Comparison of ENCODE assay signal across 22 mouse cellular contexts in genomic region chr15:80997077-80997476, GRCm38 (mm10). TPM values are rescaled to one million over a fixed set of nuclear protein-coding genes. Genes with fewer than 3 reads are reported as not detected.
DNase-seq lines count a peak whose midpoint lies in the region; ATAC-seq and TF ChIP-seq lines count a peak whose summit lies in the region.
"Had no signal": no experiment of that assay in that cellular context is flagged by ENCODE, and none has a peak within 500 bp of the region (broad histone marks: within the 10 kb centered on the region; RNA-seq: fewer than 3 reads in every experiment).

No protein-coding gene starts in this region.

- no peak for TF ChIP-seq EP300 in liver, postnatal 0 days (IDR thresholded peaks at IDR 0.05; ENCODE audit: low read depth)
- peak; percentile 32; the same call in 1 of the 2 replicates for TF ChIP-seq EP300 in liver, embryonic 14.5 days (IDR thresholded peaks at IDR 0.05; ENCODE audit: low read depth)

- no peak overlapping the region for H3K9ac ChIP-seq in liver, embryonic 11.5 days (ENCODE audit: low read depth, low read length)
- H3K9ac ChIP-seq in liver, postnatal 0 days (replicated peaks): no peak overlapping the region
- no peak overlapping the region for H3K9ac ChIP-seq in lung, embryonic 16.5 days (ENCODE audit: low read length)
- H3K9ac ChIP-seq in liver, embryonic 14.5 days (replicated peaks): no peak overlapping the region; the same call in 1 of the 2 replicates
- no peak overlapping the region for H3K9ac ChIP-seq in stomach, embryonic 16.5 days (ENCODE audit: low read length)
- H3K9ac ChIP-seq: embryonic facial prominence, embryonic 15.5 days; heart, embryonic 13.5 days; hindbrain, embryonic 13.5 days had no signal

- DNase-seq in liver, embryonic 11.5 days (ENCODE audit: low spot score): no peak
- no peak for DNase-seq in liver, postnatal 0 days
- no peak for DNase-seq in lung, adult 18-20 months
- no peak for DNase-seq in liver, embryonic 14.5 days (ENCODE audit: low read depth in 3 of 3, low spot score in 3 of 3)
- DNase-seq in layer of hippocampus, adult 9-10 months (ENCODE audit: low spot score): no peak
- DNase-seq in frontal cortex, postnatal 25 days (ENCODE audit: low spot score in 2 of 2): no peak
- DNase-seq: adrenal gland, adult 2 months; adrenal gland, postnatal 25 days; cerebellum, adult 18-20 months; cerebellum, adult 9-11 months; cerebellum, postnatal 36 days; gastrocnemius, postnatal 36 days; heart, adult 11 months had no signal

- H3K4me2 ChIP-seq in liver, embryonic 11.5 days: 0 out of 2 replicates have a peak overlapping the region, but pooled peaks have one; percentile 12
- H3K4me2 ChIP-seq in liver, postnatal 0 days (ENCODE audit: low read depth, low read length): no peak overlapping the region
- H3K4me2 ChIP-seq in lung, embryonic 16.5 days (ENCODE audit: low read depth, low read length): no peak overlapping the region
- no peak overlapping the region for H3K4me2 ChIP-seq in liver, embryonic 14.5 days (ENCODE audit: low read depth)
- no peak overlapping the region for H3K4me2 ChIP-seq in stomach, embryonic 16.5 days (ENCODE audit: low read depth, low read length)
- H3K4me2 ChIP-seq: embryonic facial prominence, embryonic 15.5 days; heart, embryonic 13.5 days; hindbrain, embryonic 13.5 days had no signal

- H3K27me3 ChIP-seq in liver, embryonic 11.5 days (replicated peaks; ENCODE audit: control insufficient read depth, insufficient read depth, low read length): no peaks in the 10 kb centered on the region
- H3K27me3 ChIP-seq in liver, postnatal 0 days (ENCODE audit: insufficient read depth, low read length): no peaks in the 10 kb centered on the region
- H3K27me3 ChIP-seq in lung, embryonic 16.5 days (ENCODE audit: control insufficient read depth, insufficient read depth, low read depth, low read length): no peaks in the 10 kb centered on the region
- no peaks in the 10 kb centered on the region for H3K27me3 ChIP-seq in liver, embryonic 14.5 days (ENCODE audit: control insufficient read depth, insufficient read depth, low read length)
- H3K27me3 ChIP-seq in stomach, embryonic 16.5 days (ENCODE audit: control insufficient read depth, insufficient read depth, low read length): no peaks in the 10 kb centered on the region
- H3K27me3 ChIP-seq: CH12.LX; embryonic facial prominence, embryonic 15.5 days; heart, embryonic 13.5 days; hindbrain, embryonic 13.5 days had no signal

- TF ChIP-seq CTCF in liver, postnatal 0 days (IDR thresholded peaks at IDR 0.05; ENCODE audit: low read depth): no peak
- no peak for TF ChIP-seq CTCF in liver, embryonic 14.5 days (IDR thresholded peaks at IDR 0.05; ENCODE audit: low read depth)

- no peaks in the 10 kb centered on the region for H3K9me3 ChIP-seq in liver, embryonic 11.5 days (ENCODE audit: control insufficient read depth, low read length)
- no peaks in the 10 kb centered on the region for H3K9me3 ChIP-seq in liver, postnatal 0 days (ENCODE audit: low read length)
- H3K9me3 ChIP-seq in lung, embryonic 16.5 days (ENCODE audit: control insufficient read depth, low read length): no peaks in the 10 kb centered on the region
- no peaks in the 10 kb centered on the region for H3K9me3 ChIP-seq in liver, embryonic 14.5 days (ENCODE audit: control insufficient read depth, low read length)
- H3K9me3 ChIP-seq in stomach, embryonic 16.5 days (replicated peaks; ENCODE audit: control insufficient read depth, low read length): no peaks in the 10 kb centered on the region
- H3K9me3 ChIP-seq: embryonic facial prominence, embryonic 15.5 days; forebrain, embryonic 10.5 days; heart, embryonic 13.5 days; hindbrain, embryonic 13.5 days had no signal

- 0 out of 2 replicates have a peak overlapping the region, but pooled peaks have one; percentile 52 for H3K27ac ChIP-seq in liver, embryonic 11.5 days (ENCODE audit: low read depth, low read length)
- no peak overlapping the region for H3K27ac ChIP-seq in liver, postnatal 0 days (ENCODE audit: low read depth)
- H3K27ac ChIP-seq in lung, embryonic 16.5 days (ENCODE audit: low read length): peak overlapping the region; percentile 83
- no peak overlapping the region for H3K27ac ChIP-seq in liver, embryonic 14.5 days
- H3K27ac ChIP-seq in stomach, embryonic 16.5 days (ENCODE audit: low read length): peak overlapping the region; percentile 34
- H3K27ac ChIP-seq: embryonic facial prominence, embryonic 15.5 days; forebrain, embryonic 10.5 days; heart, embryonic 13.5 days; hindbrain, embryonic 13.5 days had no signal

- peak; percentile 61; the same call in 1 of the 2 replicates for ATAC-seq in liver, embryonic 11.5 days (replicated peaks; ENCODE audit: low FRiP score)
- ATAC-seq in liver, postnatal 0 days: no peak
- no peak for ATAC-seq in lung, embryonic 16.5 days (ENCODE audit: low read depth)
- no peak for ATAC-seq in liver, embryonic 14.5 days (ENCODE audit: insufficient read depth)
- no peak for ATAC-seq in stomach, embryonic 16.5 days (ENCODE audit: insufficient read depth, low FRiP score)
- ATAC-seq: forebrain, embryonic 14.5 days had no signal

- H3K4me1 ChIP-seq in liver, embryonic 11.5 days (replicated peaks; ENCODE audit: control insufficient read depth, insufficient read depth, low read length): peaks cover 29% of the 10 kb centered on the region
- H3K4me1 ChIP-seq in liver, postnatal 0 days (ENCODE audit: insufficient read depth): peaks cover 3% of the 10 kb centered on the region; the same call in 1 of the 2 replicates
- peaks cover 19% of the 10 kb centered on the region for H3K4me1 ChIP-seq in lung, embryonic 16.5 days (replicated peaks; ENCODE audit: control insufficient read depth, insufficient read depth, low read length)
- H3K4me1 ChIP-seq in liver, embryonic 14.5 days (replicated peaks; ENCODE audit: control insufficient read depth in 2 of 2, insufficient read depth in 2 of 2, low read length in 1 of 2): peaks cover 10 to 19% of the 10 kb centered on the region in 2 experiments
- peaks cover 9% of the 10 kb centered on the region; the same call in 1 of the 2 replicates for H3K4me1 ChIP-seq in stomach, embryonic 16.5 days (ENCODE audit: control insufficient read depth, insufficient read depth, low read length)
- H3K4me1 ChIP-seq: embryonic facial prominence, embryonic 15.5 days had no signal

- H3K36me3 ChIP-seq in liver, embryonic 11.5 days (ENCODE audit: control insufficient read depth, insufficient read depth, low read length): no peaks in the 10 kb centered on the region
- no peaks in the 10 kb centered on the region for H3K36me3 ChIP-seq in liver, postnatal 0 days (replicated peaks; ENCODE audit: insufficient read depth, low read length)
- no peaks in the 10 kb centered on the region for H3K36me3 ChIP-seq in lung, embryonic 16.5 days (ENCODE audit: control insufficient read depth, insufficient read depth, low read length)
- H3K36me3 ChIP-seq in liver, embryonic 14.5 days (replicated peaks; ENCODE audit: control insufficient read depth, insufficient read depth, low read depth): no peaks in the 10 kb centered on the region
- no peaks in the 10 kb centered on the region for H3K36me3 ChIP-seq in stomach, embryonic 16.5 days (ENCODE audit: control insufficient read depth, insufficient read depth, low read length)
- H3K36me3 ChIP-seq: embryonic facial prominence, embryonic 15.5 days; forebrain, embryonic 10.5 days; heart, embryonic 13.5 days; hindbrain, embryonic 13.5 days had no signal

- no peak overlapping the region for H3K4me3 ChIP-seq in liver, embryonic 11.5 days (ENCODE audit: low read depth, low read length)
- no peak overlapping the region for H3K4me3 ChIP-seq in liver, postnatal 0 days (ENCODE audit: low read depth, low read length)
- H3K4me3 ChIP-seq in lung, embryonic 16.5 days (ENCODE audit: low read length): no peak overlapping the region
- no peak overlapping the region for H3K4me3 ChIP-seq in liver, embryonic 14.5 days (ENCODE audit: insufficient read depth in 1 of 2, low read depth in 2 of 2, low read length in 2 of 2)
- H3K4me3 ChIP-seq in stomach, embryonic 16.5 days (replicated peaks; ENCODE audit: low read length): no peak overlapping the region
- H3K4me3 ChIP-seq: embryonic facial prominence, embryonic 15.5 days; erythroblast, embryonic 14.5 days; forebrain, embryonic 10.5 days; heart, embryonic 13.5 days; hindbrain, embryonic 13.5 days had no signal

- WGBS in liver, embryonic 11.5 days: 46% methylated on average over 1 of the region's 1 CpGs
- 53% methylated on average over 1 of the region's 1 CpGs for WGBS in liver, postnatal 0 days (ENCODE audit: insufficient replicate concordance)
- 25% methylated on average over 1 of the region's 1 CpGs for WGBS in lung, embryonic 16.5 days
- WGBS in liver, embryonic 14.5 days (ENCODE audit: insufficient replicate concordance): 28% methylated on average over 1 of the region's 1 CpGs
- 24% methylated on average over 1 of the region's 1 CpGs for WGBS in stomach, embryonic 16.5 days

RNA-seq across cellular contexts. Expression of gene Sgsm3, which starts 19.5 kb away (rescaled TPM):
- polyA plus RNA-seq in liver, embryonic 11.5 days (2014; fragmentation: Nextera tagmentation; extraction: Ambion mirVana): 28.5 and 28.8 TPM in 2 replicates
- polyA plus RNA-seq in liver, postnatal 0 days (2015; fragmentation: Nextera tagmentation; extraction: Ambion mirVana): 5.4 and 7.5 TPM in 2 replicates
- polyA plus RNA-seq in lung, embryonic 16.5 days (2015; fragmentation: Nextera tagmentation; extraction: Ambion mirVana): 45.9 and 46.2 TPM in 2 replicates
- polyA plus RNA-seq in liver, embryonic 14.5 days (2012; rRNA removed): 7.4 and 8.5 TPM in 2 replicates
- 6.2 and 7.5 TPM in 2 replicates for polyA plus RNA-seq in liver, embryonic 14.5 days (2014; fragmentation: Nextera tagmentation; extraction: Ambion mirVana)
- 55.9 and 73.5 TPM in 2 replicates for polyA plus RNA-seq in stomach, embryonic 16.5 days (2015; fragmentation: Nextera tagmentation; extraction: Ambion mirVana)

RNA-seq across cellular contexts. Expression of gene Adsl, which starts 48.8 kb away (rescaled TPM):
- 256 and 262 TPM in 2 replicates for polyA plus RNA-seq in liver, embryonic 11.5 days (2014; fragmentation: Nextera tagmentation; extraction: Ambion mirVana)
- 28.9 and 37.0 TPM in 2 replicates for polyA plus RNA-seq in liver, postnatal 0 days (2015; fragmentation: Nextera tagmentation; extraction: Ambion mirVana)
- 133 and 135 TPM in 2 replicates for polyA plus RNA-seq in lung, embryonic 16.5 days (2015; fragmentation: Nextera tagmentation; extraction: Ambion mirVana)
- 28.7 and 43.8 TPM in 2 replicates for polyA plus RNA-seq in liver, embryonic 14.5 days (2012; rRNA removed)
- 48.2 and 57.5 TPM in 2 replicates for polyA plus RNA-seq in liver, embryonic 14.5 days (2014; fragmentation: Nextera tagmentation; extraction: Ambion mirVana)
- polyA plus RNA-seq in stomach, embryonic 16.5 days (2015; fragmentation: Nextera tagmentation; extraction: Ambion mirVana): 164 and 166 TPM in 2 replicates

Comparison
In these comparisons a context has a peak if more than half of its experiments do, and no peak if none do; other contexts are left out.
1. H3K27ac ChIP-seq: peak in liver, embryonic 11.5 days (single experiment), lung, embryonic 16.5 days (single experiment) and stomach, embryonic 16.5 days (single experiment); none in liver, postnatal 0 days (single experiment) and liver, embryonic 14.5 days (single experiment).